Comparison of ENCODE assay signal across 20 mouse cellular contexts in the genomic region with DNA sequence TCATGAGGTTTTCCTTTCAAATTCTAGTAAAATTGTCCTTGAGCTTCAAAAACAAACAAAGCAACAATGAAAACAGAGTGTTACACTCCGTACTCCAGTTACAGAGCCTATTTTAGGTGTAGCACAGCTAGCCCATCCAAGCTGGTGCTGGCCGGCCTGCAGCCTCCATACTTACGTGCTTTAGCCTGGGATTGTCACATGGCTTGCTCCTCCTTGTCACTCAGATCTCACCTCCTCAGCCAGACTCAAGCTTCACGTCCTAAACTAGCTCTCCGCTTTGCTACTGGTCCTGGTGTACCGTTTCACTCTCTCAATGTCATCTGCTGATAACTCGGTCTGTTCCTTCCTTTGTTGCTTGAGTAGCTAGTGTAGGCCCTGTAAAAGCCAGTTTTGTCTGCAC.
DNase-seq lines count a peak whose midpoint lies in the region; ATAC-seq and TF ChIP-seq lines count a peak whose summit lies in the region.
"Had no signal": no experiment of that assay in that cellular context is flagged by ENCODE, and none has a peak within 500 bp of the region (broad histone marks: within the 10 kb centered on the region; RNA-seq: fewer than 3 reads in every experiment).

No protein-coding gene starts in this region.

- H3K36me3 ChIP-seq in heart, embryonic 13.5 days: no peaks in the 10 kb centered on the region
- no peaks in the 10 kb centered on the region for H3K36me3 ChIP-seq in heart, postnatal 0 days (replicated peaks; ENCODE audit: control insufficient read depth, insufficient read depth, low read length)
- H3K36me3 ChIP-seq: embryonic facial prominence, embryonic 15.5 days; forebrain, embryonic 12.5 days; hindbrain, embryonic 13.5 days had no signal

- WGBS in heart, embryonic 13.5 days: 35% methylated on average over 7 of the region's 7 CpGs
- WGBS in heart, postnatal 0 days: 28% methylated on average over 7 of the region's 7 CpGs

- no peak overlapping the region for H3K4me2 ChIP-seq in heart, embryonic 13.5 days
- H3K4me2 ChIP-seq in heart, postnatal 0 days (ENCODE audit: low read depth, low read length): no peak overlapping the region
- H3K4me2 ChIP-seq: embryonic facial prominence, embryonic 15.5 days; forebrain, embryonic 12.5 days; hindbrain, embryonic 13.5 days had no signal

- H3K27me3 ChIP-seq in heart, embryonic 13.5 days (replicated peaks): no peaks in the 10 kb centered on the region
- H3K27me3 ChIP-seq in heart, postnatal 0 days (ENCODE audit: control insufficient read depth, insufficient read depth, low read length): no peaks in the 10 kb centered on the region
- H3K27me3 ChIP-seq: embryonic facial prominence, embryonic 15.5 days; forebrain, embryonic 12.5 days had no signal

- ATAC-seq in heart, embryonic 13.5 days (ENCODE audit: extremely low read depth, insufficient number of reproducible peaks, low FRiP score, low TSS enrichment): no peak
- peak; percentile 47; the same call in 1 of the 2 replicates for ATAC-seq in heart, postnatal 0 days (ENCODE audit: insufficient read depth, low read depth)
- ATAC-seq: hindbrain, postnatal 0 days had no signal

- H3K4me1 ChIP-seq in heart, embryonic 13.5 days: peaks cover 15% of the 10 kb centered on the region
- H3K4me1 ChIP-seq in heart, postnatal 0 days (ENCODE audit: control insufficient read depth, insufficient read depth): no peaks in the 10 kb centered on the region
- H3K4me1 ChIP-seq: embryonic facial prominence, embryonic 15.5 days; forebrain, embryonic 12.5 days had no signal

- intact Hi-C loops in heart, postnatal 25 days (cut with DNase I): no loop called here
- intact Hi-C loops in heart, postnatal 10 days (cut with DNase I): no loop called here
- intact Hi-C loops in heart, postnatal 14 days (cut with DNase I): no loop called here

- peak overlapping the region; percentile 26 for H3K27ac ChIP-seq in heart, embryonic 13.5 days (replicated peaks)
- no peak overlapping the region for H3K27ac ChIP-seq in heart, postnatal 0 days (ENCODE audit: low read depth)
- H3K27ac ChIP-seq: embryonic facial prominence, embryonic 15.5 days; forebrain, embryonic 12.5 days; hindbrain, embryonic 13.5 days; hindbrain, postnatal 0 days; kidney, postnatal 0 days had no signal

- H3K9me3 ChIP-seq in heart, embryonic 13.5 days: no peaks in the 10 kb centered on the region
- H3K9me3 ChIP-seq in heart, postnatal 0 days (replicated peaks; ENCODE audit: control insufficient read depth, low read length): no peaks in the 10 kb centered on the region
- H3K9me3 ChIP-seq: embryonic facial prominence, embryonic 15.5 days; forebrain, embryonic 12.5 days; hindbrain, embryonic 13.5 days had no signal

- no peak for TF ChIP-seq EP300 in heart, postnatal 0 days (IDR thresholded peaks at IDR 0.05; ENCODE audit: low read depth)

- TF ChIP-seq CTCF in heart, postnatal 0 days (IDR thresholded peaks at IDR 0.05; ENCODE audit: low read depth): no peak

- no peak overlapping the region for H3K4me3 ChIP-seq in heart, embryonic 13.5 days
- H3K4me3 ChIP-seq in heart, postnatal 0 days (ENCODE audit: low read depth, low read length): no peak overlapping the region
- H3K4me3 ChIP-seq: embryonic facial prominence, embryonic 15.5 days; erythroblast, embryonic 14.5 days; forebrain, embryonic 12.5 days; hindbrain, embryonic 13.5 days had no signal

- DNase-seq in heart, adult 11 months: peak; percentile 78
- no peak for DNase-seq in heart, postnatal 25 days (ENCODE audit: low spot score)
- DNase-seq in heart, postnatal 10 days: no peak
- DNase-seq in heart, postnatal 0 days (ENCODE audit: low spot score): peak; percentile 22
- DNase-seq in heart, postnatal 14 days: no peak
- DNase-seq: adrenal gland, adult 2 months; adrenal gland, postnatal 25 days; cerebellum, adult 18-20 months; cerebellum, adult 9-11 months; cerebellum, postnatal 36 days; gastrocnemius, postnatal 36 days; kidney, adult 11 months; kidney, adult 9 months had no signal

- no peak overlapping the region for H3K9ac ChIP-seq in heart, embryonic 13.5 days
- H3K9ac ChIP-seq in heart, postnatal 0 days (replicated peaks; ENCODE audit: low read depth, low read length): no peak overlapping the region
- H3K9ac ChIP-seq: embryonic facial prominence, embryonic 15.5 days; forebrain, embryonic 12.5 days; hindbrain, embryonic 13.5 days had no signal

Comparison
In these comparisons a context has a peak if more than half of its experiments do, and no peak if none do; other contexts are left out.
1. DNase-seq: peak in heart, adult 11 months (single experiment) and heart, postnatal 0 days (single experiment); none in heart, postnatal 25 days (single experiment), heart, postnatal 10 days (0 of 2) and heart, postnatal 14 days (0 of 2).